Mouse (Mus musculus) Muller cell, postnatal 12 days (primary cell): ENCODE measurements around the gene Cradd.

ENCODE experiments used
- DNase-seq: peaks from one replicate; pipeline ENCODE4 v3.0.0-alpha.2; 2015; ENCODE audit errors: inconsistent ontology term

Cradd gene

DNA sequence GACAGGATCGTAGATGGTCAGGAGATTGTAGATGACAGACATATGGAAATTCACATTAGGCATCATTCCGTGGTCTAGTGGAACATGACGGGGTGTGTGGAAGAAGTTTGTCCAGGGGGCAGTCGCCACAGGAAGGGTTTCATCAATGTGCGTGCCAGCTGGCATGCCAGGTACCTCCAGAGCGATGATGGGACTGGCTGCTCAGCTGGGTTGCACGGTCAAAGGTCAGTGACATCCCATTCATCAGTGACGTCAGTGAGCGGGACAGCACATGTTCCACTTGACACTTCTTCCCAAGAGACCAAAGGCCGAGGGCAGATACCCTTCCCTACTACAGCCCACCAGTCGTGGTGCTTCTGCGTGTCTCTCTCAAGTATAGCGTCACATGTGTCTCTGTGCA lies 50.7 kb downstream of the Cradd start:
- no peak for DNase-seq

DNA sequence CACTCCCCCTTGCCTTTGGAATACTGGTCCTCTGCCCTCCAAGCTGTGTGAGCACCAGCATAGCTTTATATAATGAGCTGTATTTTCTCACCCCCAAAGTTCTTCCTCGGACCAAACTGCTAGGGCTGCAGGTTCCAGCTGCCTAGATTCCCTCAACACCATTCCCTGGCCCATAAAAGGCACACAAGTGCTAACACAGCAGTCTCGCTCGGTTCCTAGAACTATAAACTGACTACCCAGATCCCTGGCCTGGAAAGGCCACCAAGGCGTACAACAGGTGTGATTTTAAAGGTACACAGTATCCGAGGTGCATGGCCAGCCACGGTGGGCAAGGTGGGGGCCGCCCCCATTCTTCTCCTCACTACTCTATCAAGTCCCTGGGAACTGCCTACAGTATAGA lies 54.8 kb downstream of the Cradd start:
- DNase-seq, result no peak

DNA sequence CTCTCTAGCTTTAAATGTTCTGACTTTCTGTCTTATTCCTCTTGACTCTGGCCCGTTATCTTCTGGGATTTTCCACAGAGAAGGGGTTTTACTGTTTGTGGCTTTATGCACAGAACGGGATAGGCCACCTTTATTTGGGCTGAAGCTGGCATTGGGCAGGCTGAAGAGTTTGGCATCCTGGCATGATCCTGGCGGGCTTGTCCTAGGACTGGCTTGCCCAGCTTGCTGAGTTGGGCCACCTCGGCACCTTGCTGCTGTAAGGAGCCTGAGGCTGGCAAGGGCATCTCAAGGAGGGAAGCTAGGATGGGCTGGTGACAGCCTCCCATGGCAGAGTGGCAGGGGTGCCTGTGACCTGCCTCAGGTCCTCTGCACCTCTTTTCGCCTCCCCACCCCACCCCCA lies 55.6 kb downstream of the Cradd start:
- DNase-seq, result no peak

DNA sequence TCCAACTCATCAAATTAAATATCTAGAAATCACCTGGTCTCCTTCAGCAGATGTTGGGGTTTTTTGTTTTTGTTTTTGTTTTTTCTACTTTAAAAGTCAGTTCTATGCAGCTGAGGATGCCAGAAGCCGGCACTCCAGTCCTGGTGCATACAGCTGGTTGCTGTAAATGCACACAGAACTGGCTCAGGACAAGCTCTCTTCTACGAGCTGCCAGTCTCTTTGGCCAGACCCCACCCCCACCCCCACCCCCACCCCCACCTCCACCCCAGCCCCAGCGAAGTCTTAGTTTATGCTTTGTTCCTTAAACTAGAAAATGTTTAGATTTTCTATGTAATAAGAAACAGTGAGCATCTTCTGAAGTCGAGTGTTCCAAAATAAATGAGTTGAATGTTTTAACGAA lies 57.0 kb downstream of the Cradd start:
- no peak for DNase-seq

DNA sequence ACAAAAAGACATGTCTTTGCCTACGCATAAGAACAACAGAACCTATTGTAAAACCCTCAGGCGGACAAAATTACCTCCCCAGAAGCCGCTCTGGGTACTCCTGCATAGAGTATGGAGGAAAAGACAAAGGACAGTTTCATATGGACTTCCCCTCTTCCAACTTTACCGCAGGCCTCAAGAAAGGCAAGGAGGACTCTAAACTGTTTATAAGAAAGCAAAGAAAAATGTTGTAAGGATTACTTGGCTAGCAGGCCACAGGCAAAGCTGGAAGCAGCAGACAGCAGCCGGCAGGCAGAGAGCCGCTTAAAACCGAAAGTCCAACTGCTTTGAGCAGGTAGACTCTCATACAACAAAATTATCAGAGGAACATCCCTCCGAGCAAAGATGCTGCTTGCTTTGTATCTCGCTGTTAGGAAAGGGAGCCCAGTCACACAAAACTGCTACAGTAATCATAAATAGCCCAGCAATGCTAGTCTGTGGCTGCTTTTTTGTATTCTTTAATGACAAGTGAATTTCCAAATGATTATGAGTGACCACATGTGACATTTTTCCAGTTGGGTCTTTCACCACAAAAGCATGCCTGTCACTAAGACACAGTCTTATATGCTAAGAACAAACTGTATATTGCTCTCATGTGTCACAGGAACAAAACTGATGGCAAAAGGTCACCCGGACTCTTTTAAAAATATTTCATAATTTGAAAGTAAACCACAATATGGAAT lies 57.7 kb downstream of the Cradd start:
- peak; percentile 56 for DNase-seq

DNA sequence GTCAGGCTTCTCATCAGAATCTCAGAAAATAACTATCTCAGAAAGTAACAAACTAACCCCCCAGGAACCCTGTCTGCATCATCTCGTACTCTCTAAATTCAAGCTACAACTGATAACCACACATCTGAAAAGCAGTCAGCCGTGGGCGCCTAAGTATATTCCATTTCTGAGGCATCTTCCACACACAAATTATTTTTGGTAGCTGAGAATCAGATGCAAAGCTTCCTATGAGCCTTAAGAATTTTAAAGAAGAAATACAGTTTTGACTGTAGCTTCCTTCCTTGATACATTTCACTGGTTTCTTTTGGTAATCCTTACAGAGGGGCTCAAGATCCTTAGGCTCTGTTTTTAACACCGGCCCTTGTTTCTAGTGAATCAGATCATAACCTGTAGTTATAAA lies 58.4 kb downstream of the Cradd start:
- peak; percentile 26 for DNase-seq

DNA sequence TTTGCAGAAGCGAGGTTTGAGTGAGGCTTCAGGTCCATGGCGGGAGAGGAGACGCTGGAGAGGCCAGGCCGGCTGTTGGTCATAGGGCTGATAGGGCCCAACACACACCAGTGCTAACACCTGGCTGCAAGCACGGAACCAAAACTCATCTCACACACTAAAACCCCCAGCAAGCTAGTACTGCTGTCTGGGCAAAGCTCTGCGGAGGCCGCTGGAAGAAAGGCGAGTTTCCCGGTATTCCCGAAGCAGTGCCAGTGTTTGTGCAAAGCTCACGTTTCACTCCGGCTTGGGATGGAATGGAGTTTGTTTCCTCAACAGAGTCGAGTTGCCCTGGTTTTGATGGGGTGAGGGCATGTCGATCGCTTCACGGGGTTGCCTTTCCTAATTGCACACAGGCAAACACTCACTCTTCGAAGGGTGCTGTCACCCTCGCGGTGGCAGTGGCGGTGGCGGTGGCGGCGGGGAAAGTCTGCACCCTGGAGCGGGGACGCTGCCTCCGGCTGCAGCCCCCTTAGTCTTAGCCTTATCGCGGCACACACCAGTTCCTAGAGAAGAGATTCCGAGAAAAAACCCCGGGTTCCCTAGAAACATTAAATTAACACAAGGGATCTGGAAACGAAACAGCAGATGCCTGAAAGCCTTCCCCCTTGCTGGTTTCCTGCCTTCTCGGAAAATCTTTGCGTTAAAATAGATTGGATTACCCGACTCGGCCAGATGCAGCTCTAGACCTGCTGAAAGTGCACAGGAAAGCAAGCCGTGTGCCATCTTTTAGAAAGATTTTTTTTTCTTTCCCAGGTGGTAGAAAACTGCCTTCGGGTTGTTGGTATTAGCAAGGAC lies 59.2 kb downstream of the Cradd start:
- DNase-seq, result peak; percentile 48

DNA sequence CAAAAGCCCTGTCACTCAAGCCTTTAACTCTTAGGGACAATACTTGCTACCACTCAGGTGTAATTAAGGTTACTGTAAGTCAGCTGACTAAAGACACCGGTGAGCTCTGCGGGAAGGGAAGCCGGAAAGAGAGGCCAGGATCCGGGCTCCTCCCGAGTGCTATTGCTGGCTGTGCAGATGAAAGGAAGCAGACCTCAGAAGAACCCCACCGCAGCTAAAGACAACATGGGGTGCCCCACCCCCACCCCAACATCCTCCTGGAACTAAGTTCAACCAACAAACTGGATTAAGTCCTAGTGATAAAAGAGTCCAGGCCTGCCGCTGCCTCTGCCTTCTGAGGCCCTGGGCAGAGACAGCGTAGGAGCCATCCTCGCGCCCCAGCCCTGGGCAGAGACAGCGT lies 61.5 kb downstream of the Cradd start:
- no peak for DNase-seq

DNA sequence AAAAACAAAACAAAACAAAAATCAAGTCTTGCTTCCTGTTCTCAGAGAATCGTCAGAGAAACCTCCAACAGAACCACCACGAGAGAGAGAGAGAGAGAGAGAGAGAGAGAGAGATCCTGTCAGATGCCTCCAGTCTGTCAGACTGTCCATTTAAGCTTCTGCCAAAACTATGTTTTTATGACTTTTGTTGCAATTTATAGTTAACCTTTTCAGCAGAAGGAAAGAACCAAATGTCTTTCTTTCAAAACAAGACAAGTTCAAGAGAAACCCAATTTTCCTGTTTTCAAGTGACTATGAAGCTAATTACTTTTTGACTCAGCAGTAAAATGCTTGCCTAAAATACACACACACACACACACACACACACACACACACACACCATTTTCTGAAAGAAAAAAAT lies 62.7 kb downstream of the Cradd start:
- DNase-seq, result no peak

DNA sequence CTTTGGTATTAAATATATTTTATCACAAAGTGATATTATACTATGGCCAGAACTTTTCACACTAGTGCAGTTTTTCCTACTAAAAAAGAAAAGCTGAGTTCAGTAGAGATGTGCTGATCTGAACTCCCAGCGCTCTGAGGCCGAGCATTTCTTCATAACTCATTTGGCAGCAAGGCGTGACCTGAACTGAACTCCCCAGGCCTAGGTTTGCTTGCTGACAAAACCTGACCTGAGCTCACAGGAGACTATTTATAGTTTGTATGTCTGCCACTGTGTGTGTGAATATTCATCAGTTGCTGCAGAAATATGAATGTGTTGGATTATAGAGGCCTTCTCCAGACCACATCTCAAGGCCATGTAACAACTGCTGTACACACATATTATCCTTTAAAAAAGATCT lies 63.5 kb downstream of the Cradd start:
- no peak for DNase-seq

DNA sequence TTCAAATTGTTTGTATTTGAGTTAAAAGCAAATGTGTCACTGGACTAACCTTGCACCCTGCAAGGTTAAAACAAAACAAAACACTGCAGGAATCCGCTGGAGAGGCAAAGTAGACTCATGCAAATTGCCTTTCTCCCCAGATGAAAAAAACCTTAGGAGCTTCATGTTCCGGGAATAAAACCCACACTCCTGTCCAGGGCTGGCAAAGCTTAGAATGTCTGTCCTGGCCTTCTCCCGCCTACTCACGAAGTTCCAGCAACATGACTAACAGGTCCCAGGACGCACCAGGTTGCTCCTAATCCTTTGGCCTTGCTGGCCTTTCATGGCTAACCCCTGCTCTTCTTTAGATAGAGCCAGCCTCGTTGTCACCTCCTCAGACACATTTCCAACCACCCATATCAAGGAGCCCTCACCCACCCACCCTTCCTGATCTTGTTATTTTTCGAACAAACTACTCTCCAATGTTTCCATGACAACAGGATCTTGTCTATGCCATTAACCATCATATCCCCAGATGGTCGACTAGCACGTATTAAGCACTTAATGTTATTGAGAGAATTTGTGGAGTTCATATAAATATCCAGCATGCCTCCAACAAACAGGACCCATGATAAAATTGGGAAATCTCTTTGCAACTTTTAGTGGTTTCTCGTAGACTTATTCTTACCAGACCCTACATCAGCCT lies 65.3 kb downstream of the Cradd start:
- no peak for DNase-seq

DNA sequence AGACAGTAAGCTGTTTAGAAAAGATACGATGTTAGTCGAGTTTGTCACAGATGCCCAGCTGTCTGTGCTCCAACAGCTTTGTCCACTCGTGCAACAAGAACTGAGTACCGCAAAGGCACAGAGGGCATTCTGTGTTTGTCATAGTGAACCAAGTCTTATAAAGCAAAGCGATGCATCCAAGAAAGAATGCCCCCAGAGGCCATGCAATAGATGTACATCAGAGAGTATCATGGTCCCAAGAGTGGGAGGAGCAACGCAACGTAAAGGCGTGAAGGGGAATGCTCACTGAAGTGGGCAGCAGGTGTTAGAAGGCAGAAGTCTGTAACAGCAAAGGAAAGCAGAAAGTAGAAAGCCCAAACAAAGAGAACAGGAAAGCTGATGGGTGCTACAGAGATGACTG lies 66.0 kb downstream of the Cradd start:
- DNase-seq, result no peak

DNA sequence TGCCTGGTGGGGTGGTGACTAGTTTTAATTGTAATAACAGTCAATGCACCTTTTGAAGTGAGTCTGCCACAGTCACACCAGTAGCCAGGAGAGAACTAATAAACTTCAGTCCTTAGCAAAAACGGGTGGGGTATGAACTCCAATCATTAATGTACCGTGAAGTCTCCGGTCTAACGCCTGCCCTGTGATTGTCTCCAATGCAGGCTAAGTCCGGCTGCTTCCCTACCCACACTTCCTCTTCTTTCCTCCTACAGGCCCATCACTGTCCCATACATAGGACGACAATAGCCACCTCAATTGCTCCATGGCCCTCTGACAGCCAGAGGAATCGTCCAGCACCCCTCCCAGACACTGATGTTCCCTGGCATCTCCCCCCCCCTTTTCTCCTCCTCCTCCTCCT lies 67.8 kb downstream of the Cradd start:
- DNase-seq, result no peak

DNA sequence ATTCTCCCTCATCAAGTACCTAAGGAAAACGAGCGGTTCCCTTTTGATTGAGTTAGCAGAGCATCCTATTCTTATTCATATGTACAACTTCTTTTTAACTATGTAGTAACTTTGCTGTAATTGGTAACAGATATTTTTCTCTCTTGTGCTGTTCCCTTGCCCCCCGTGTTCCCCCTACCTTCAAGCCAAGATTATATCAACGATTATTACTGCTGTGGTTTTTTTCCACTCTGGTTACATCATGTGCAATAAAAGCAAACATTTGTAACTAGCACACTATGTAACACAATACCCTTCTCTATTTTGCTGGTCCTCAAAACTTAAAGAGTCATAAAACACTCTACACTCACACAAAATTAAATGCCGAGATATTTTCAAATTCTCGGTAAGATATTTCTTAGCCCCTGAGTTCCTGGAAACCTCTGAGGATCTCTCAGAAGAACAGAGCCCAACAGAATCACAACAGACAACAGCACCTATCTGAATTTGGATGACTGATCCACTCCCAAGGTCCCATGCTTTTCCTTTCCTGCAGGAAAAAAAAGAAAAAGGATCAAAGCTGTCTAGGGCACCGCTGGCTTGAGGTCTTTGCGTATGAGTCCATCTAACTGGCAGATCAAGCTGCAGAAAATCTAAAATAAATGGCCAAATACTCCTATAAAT lies 68.8 kb downstream of the Cradd start:
- no peak for DNase-seq

DNA sequence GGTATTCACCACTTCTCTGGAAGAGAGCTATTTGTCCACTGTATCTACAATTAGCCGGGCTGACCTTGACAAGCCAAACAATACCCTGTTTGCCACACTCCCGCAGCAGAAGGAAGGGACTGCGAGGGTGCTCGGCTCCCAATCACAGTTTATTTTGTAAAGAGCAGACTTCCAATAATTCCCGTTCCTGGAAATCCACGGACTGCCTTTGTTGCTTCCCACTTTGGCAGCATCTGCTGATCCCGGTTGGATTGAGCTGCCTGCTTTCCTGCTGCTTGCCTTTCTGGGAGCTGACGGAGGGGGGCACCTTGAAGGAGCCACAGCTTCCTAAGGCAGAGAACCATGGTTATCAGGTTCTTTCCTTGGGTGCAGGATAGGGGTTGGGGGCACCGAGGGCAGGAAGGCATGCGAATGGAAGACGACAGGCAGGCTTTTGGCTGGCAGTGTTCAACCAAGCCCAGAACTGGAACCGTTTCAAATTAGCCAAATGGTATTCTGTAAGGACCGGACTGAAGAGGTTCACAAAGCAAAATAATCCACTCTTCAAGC lies 69.4 kb downstream of the Cradd start:
- no peak for DNase-seq

DNA sequence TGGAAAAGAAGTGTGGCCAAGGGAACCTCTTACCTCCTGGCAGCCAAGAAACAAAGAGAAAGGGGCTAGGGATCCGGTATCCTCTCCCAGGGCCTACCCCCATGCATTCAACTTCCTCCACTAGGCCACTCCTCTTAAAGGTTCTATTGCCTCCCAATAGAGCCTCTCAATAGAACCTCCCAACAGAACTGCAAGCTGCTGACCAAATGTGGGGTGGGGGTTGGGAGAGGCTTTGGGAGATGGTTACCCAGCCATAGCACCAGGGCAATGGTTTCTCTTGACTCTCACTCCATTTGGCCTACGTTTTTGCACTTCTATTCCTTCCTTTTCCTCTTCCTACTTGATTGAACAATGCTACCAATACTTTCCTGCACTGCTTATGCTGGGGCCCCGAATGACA lies 69.9 kb downstream of the Cradd start:
- no peak for DNase-seq

DNA sequence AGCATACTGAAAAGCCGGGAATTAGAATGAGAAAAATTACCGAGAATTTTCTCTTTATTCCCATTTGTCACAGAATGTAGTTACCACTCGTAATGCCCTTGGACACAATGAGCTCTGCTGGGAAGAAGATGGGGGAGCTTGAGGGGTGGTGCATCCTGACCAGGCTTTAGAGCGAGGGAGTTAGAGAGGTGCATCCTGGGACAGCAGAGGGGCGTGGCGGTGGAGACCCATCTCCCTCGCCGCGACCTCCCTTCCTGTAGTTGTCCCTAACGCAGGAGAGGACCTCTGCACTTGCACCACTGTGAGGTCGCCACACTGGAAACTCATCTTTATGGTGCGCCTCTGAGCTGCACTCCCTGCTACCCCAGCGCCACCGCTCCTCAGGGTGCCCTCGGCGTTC lies 72.3 kb downstream of the Cradd start:
- DNase-seq, result no peak

DNA sequence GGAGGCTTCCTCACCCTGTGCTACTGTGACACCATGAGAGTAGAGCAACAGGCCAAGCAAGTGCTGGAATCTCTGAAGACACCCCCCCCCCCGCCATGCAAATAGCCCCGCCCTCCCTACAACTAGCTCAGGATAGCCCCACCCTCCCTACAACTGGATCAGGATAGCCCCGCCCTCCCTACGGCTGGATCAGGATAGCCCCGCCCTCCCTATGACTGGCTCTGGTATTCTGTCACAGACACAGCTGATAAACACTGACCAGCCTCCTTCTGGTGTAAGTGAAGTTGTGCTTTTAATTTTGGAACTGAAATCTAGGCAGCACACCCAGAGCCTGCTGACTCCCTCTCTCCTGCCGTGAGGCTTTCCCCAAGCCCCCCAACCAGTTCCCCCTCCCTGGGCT lies 75.6 kb downstream of the Cradd start:
- no peak for DNase-seq

DNA sequence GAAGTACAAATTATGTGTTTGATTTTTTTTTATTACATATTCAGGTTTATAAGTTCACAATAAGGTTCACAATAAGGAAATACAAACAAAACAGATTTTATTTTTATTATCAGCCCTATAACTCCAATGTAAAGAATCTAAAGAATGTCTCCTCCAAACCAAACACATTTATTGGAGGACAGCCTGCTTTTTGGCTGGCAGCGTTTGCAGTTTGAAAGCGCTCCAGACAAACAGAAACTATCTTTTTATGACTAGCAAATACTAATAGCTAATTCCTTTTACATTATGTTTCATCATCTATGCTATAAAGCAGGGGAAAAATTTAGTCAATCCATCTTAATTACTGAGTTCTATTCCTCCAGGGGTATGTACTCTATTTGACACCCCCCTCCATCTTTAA lies 77.2 kb downstream of the Cradd start:
- peak; percentile 58 for DNase-seq

DNA sequence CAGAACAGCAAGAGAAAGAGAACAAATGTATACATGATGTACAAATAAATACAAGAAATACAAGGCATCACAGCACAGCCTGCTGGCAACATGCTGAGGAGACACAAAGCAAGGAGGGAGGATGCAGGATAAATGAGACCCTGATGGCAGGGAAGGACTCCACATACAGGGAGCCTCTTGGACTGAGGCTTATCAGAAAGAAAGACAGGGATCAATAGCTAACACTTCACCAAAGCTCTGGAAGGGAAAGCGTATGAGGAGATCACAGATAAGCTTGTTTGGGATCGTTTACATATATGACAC lies 78.3 kb downstream of the Cradd start:
- no peak for DNase-seq

DNA sequence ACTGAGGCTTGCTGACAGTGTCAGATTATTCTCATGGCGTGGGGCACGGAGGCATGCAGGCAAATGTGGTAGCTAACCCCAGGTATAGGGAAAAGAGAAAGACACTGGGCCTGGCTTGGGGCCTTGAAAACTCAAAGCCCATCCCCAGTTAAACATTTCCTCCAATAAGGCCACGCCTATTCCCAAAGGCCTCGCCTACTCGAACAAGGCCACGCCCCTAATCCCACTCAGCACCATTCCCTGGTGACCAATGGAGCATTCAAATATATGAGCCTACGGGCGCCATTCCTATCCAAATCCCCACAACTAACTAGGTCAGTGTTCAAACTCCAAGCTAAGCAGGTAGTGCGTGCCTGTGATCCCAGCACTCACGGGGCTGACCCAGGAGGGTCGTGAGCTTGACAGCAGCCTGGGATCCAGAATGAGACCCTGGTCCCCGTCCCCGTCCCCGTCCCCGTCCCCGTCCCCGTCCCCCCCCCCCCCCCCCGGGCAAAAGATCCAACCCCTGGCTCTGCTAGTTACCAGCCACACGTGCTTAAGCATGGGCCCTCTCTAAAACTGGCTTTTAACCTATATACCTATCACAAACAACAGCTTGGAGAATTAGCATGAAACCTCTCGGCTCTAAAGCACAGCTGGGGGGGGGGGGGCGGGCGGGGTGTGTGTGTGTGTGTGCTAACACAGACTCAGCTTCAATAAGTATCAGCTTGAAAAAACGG lies 78.8 kb downstream of the Cradd start:
- no peak for DNase-seq
